Mouse (Mus musculus) heart, embryonic 14.5 days (tissue): ENCODE results near the gene BC048507. TPM values are rescaled to one million over a fixed set of nuclear protein-coding genes. Genes with fewer than 3 reads are reported as not detected.

Experiments used
- ATAC-seq: fragments of 200-750 bp; cut with Nextera tagmentation; 2 replicates; pipeline ENCODE4 v1.8.0; 2017; ENCODE audit warnings: low read depth, moderate TSS enrichment; ENCODE audit not compliant: insufficient number of reproducible peaks, insufficient read depth, low FRiP score
- H3K27ac ChIP-seq, 2 experiments: fragments of 200-500 bp in 1 of 2; fragments of 300-500 bp in 1 of 2; sonication (generic) in 1 of 2; replicated peaks in 1 of 2; 2 replicates each; pipeline ENCODE4 v1.5.1; 2012 to 2014; ENCODE audit warnings: low read depth in 2 of 2, low read length in 2 of 2, control low read depth in 1 of 2, mild to moderate bottlenecking in 1 of 2, mixed read lengths in 1 of 2; ENCODE audit not compliant: control insufficient read depth in 1 of 2, insufficient read depth in 1 of 2
- H3K27me3 ChIP-seq: fragments of 300-500 bp; sonication (generic); 2 replicates; pipeline ENCODE4 v1.6.1; 2014; ENCODE audit warnings: mild to moderate bottlenecking, low read length, control low read depth; ENCODE audit not compliant: control insufficient read depth, insufficient read depth
- H3K36me3 ChIP-seq: fragments of 300-500 bp; sonication (generic); 2 replicates; pipeline ENCODE4 v1.6.1; 2014; ENCODE audit warnings: mild to moderate bottlenecking, control low read depth, low read length, mixed read lengths; ENCODE audit not compliant: control insufficient read depth, insufficient read depth
- H3K4me1 ChIP-seq, 2 experiments: fragments of 200-500 bp in 1 of 2; fragments of 300-500 bp in 1 of 2; sonication (generic) in 1 of 2; 2 replicates each; pipeline ENCODE4 v1.6.1; 2012 to 2014; ENCODE audit warnings: low read length in 2 of 2, control low read depth in 1 of 2, mixed read lengths in 1 of 2; ENCODE audit not compliant: control insufficient read depth in 2 of 2, insufficient read depth in 2 of 2
- H3K4me2 ChIP-seq: fragments of 300-500 bp; sonication (generic); 2 replicates; pipeline ENCODE4 v1.6.1; 2014; ENCODE audit warnings: mild to moderate bottlenecking, low read length
- H3K4me3 ChIP-seq, 2 experiments: fragments of 200-500 bp in 1 of 2; fragments of 300-500 bp in 1 of 2; sonication (generic) in 1 of 2; 2 replicates each; pipeline ENCODE4 v1.5.1; 2012 to 2014; ENCODE audit warnings: low read length in 2 of 2, mild to moderate bottlenecking in 2 of 2, control low read depth in 1 of 2, low read depth in 1 of 2, moderate library complexity in 1 of 2; ENCODE audit not compliant: control insufficient read depth in 1 of 2, insufficient read depth in 1 of 2
- H3K9ac ChIP-seq: fragments of 300-500 bp; sonication (generic); 2 replicates; pipeline ENCODE4 v1.6.1; 2014; ENCODE audit warnings: mild to moderate bottlenecking, low read length
- H3K9me3 ChIP-seq: fragments of 300-500 bp; sonication (generic); 2 replicates; pipeline ENCODE4 v1.6.1; 2016; ENCODE audit warnings: low read length, control low read depth; ENCODE audit not compliant: control insufficient read depth
- WGBS: fragments of 180-500 bp; shearing (Covaris S2); extraction: QIAGEN DNeasy Blood & Tissue Kit; methylation state at CpG from one replicate; pipeline ENCODE4 v1.1.7; 2014; 5-methylcytosine and 5-hydroxymethylcytosine counted together
- polyA plus RNA-seq: library from polyadenylated mRNA; unstranded; fragments of >200 nt; fragmentation: Nextera tagmentation; extraction: Ambion mirVana; gene quantifications from 2 replicates; pipeline ENCODE4 v1.2.1, GENCODE M21; 2014

Gene BC048507
- polyA plus RNA-seq, 1 experiment from 2014 or later: not detected

DNA sequence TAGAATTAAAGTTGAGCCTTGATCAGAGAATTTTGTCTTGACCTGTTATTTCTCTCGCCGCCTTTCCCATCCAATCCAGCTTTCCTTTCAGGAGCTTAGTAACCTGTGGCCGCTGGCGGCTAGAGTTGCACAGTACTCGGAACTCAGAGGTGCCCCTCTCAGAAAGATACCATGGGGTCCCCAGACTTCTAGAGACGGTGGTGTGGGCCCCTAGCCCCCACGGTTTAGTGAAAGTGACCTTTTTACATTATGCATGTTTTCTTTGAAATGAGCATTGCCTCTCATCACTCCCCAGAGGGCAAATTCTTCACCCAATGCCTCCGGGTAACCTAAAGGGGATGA lies 18.3 kb upstream of the BC048507 start:
- 14% methylated on average over 8 of the region's 8 CpGs for WGBS
- no peak for ATAC-seq
- peak overlapping the region; percentile 65 for H3K9ac ChIP-seq
- peak overlapping the region; percentile 41 to 56 for H3K4me3 ChIP-seq
- H3K9me3 ChIP-seq: no peaks in the 10 kb centered on the region
- no peak overlapping the region for H3K27ac ChIP-seq
- no peaks in the 10 kb centered on the region; a peak in 1 of 4 replicates for H3K4me1 ChIP-seq
- no peaks in the 10 kb centered on the region for H3K36me3 ChIP-seq
- peak overlapping the region; percentile 68 for H3K4me2 ChIP-seq
- H3K27me3 ChIP-seq: no peaks in the 10 kb centered on the region

DNA sequence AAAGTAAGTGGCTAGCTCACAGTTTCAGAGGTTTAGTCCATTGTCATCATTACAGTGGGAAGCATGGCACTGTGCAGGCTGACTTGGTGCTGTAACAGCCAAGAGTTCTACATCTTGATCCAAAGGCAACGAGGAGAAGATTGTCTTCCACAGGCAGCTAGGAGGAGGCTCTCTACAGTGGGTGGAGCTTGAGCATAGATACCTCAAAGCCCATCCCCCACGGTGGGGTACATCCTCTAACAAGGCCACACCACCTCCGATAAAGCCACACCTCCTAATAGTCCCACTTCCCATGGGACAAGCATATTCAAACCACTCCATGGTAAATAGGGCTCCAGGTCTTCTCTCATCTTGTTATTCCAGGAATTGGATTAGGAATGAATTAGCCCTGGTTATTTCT lies 12.8 kb upstream of the BC048507 start:
- no peak overlapping the region for H3K9ac ChIP-seq
- ATAC-seq: no peak
- no peak overlapping the region for H3K4me3 ChIP-seq

DNA sequence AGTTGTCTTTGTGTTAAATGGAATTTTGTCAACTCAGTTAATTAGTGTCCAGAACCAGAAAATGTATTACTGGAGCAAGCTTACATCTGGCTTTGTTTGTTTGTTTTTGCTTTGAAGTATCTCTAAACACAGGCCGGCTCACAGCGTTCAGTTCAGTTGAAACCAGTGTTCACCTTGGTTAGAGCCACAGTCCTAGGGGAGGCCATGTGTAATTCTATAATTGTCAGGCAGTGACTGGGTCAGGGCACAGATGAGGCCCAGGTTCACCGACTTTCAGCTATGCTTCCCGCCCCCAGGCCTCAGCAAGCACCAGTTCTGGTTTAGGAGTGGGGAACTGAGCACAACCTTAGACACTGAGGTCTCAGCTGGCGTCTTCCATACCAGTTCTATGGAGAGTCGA lies 10.0 kb upstream of the BC048507 start:
- Histone ChIP-seq H3K9me3 (no peaks in the 10 kb centered on the region), H3K4me1 (no peaks in the 10 kb centered on the region), H3K4me2 (no peak overlapping the region), H3K27me3 (no peaks in the 10 kb centered on the region), H3K27ac (no peak overlapping the region), H3K36me3 (no peaks in the 10 kb centered on the region), H3K9ac (no peak overlapping the region), H3K4me3 (no peak overlapping the region)
- WGBS: 77% methylated on average over 6 of the region's 6 CpGs
- no peak for ATAC-seq

More for the DNA sequence above, 12.8 kb upstream of the BC048507 start:
- Histone ChIP-seq H3K9me3 (no peaks in the 10 kb centered on the region), H3K27me3 (no peaks in the 10 kb centered on the region), H3K4me2 (no peak overlapping the region), H3K36me3 (no peaks in the 10 kb centered on the region), H3K4me1 (no peaks in the 10 kb centered on the region), H3K27ac (no peak overlapping the region)
- WGBS: 62% methylated on average over 3 of the region's 3 CpGs

DNA sequence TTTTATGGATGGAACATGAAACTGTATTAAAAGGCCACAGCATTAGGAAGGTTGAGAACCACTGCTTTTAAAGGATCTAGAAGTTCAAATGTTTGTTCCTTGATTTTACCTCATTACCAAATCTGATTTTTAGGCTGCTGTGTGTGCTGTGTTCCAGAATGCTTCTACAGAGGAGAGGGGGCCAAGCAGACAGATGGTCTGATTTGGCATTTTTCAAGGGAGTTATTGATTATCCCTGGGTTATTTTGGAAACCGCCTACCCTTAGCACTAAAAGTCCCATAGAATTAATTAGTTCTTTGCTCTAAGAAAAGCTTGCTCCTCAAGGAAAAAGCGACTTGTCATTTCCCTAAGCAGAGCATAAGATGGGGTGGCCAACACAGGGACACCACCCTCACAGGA lies 9.1 kb upstream of the BC048507 start:
- H3K4me2 ChIP-seq: no peak overlapping the region
- no peaks in the 10 kb centered on the region for H3K36me3 ChIP-seq
- H3K27ac ChIP-seq: no peak overlapping the region
- H3K9me3 ChIP-seq: no peaks in the 10 kb centered on the region
- no peak for ATAC-seq
- H3K4me3 ChIP-seq: no peak overlapping the region
- H3K27me3 ChIP-seq: no peaks in the 10 kb centered on the region
- H3K4me1 ChIP-seq: no peaks in the 10 kb centered on the region
- H3K9ac ChIP-seq: no peak overlapping the region
- 75% methylated on average over 2 of the region's 2 CpGs for WGBS

DNA sequence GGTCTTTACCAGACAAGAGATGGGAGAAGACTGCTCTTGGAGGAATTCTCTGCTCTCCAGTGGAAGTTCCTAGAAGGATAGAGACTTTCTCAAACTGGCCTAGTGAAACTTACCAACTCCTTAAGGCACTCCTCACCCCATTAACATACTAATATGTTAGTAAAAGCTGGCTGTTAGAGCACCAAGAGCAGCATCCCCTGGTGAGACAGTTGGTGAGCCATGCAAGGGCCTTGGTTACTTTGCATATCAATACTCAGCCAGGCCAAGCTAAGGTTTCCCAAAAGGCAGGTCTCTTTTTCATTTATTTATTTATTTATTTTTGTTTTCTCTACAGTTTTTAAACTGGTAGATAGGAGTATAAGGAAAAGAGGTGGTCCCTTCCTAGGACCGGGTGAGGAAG lies 5.8 kb upstream of the BC048507 start:
- Histone ChIP-seq H3K27me3 (no peaks in the 10 kb centered on the region), H3K9me3 (no peaks in the 10 kb centered on the region), H3K36me3 (no peaks in the 10 kb centered on the region), H3K4me2 (no peak overlapping the region), H3K27ac (no peak overlapping the region), H3K4me1 (no peaks in the 10 kb centered on the region), H3K4me3 (no peak overlapping the region), H3K9ac (no peak overlapping the region)
- WGBS: 36% methylated on average over 1 of the region's 1 CpGs
- no peak for ATAC-seq

DNA sequence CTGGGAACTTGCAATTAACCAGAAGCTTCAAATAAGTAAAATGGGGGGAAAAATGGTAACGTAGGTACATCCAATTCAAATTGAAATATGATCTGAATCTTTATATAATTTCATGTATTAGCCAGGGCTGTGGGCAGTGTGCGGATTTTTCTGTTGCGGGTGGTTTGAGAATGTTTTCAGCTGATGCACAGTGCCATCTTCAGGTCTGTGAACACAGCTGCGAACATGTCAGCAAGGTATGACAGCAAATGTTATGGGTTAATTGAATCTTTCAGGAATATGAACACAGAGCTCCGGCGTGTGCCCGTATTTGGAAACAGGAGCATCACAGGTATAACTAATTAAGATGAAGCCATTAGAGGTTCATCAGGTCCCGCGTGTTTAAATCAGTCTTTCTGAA lies 618 bp upstream of the BC048507 start:
- Histone ChIP-seq H3K27me3 (no peaks in the 10 kb centered on the region), H3K9me3 (no peaks in the 10 kb centered on the region), H3K36me3 (no peaks in the 10 kb centered on the region), H3K27ac (no peak overlapping the region), H3K4me2 (no peak overlapping the region), H3K4me3 (no peak overlapping the region), H3K4me1 (no peaks in the 10 kb centered on the region), H3K9ac (no peak overlapping the region)
- no peak for ATAC-seq
- 79% methylated on average over 9 of the region's 9 CpGs for WGBS

DNA sequence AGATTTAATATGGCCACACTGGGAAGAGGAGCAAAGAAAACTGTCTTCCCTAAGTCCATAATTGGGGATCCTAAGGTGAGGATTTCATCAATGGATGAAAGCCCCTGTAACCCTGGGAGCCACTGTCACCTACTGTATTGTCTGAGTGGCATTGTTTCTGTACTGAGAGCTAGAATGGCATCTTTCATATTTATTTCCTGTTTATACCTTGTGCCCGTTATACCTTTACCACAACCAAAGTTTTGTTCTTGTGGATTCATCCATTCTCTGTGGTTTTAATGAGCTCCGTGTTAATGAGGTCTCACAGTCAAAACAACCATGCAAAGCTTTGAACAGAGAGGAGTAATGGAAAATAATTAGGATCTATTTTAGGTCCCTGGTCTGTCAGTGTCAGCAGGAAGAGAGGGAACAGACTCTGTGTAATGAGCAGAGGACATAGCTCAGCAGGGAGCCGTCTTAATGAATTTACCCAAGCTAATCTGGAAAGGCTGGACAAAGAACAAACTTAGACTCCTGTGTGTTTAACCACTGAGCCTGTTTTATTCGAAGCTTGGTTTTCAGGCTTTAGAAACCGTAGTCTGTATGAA lies 1.7 kb downstream of the BC048507 start:
- no peak overlapping the region for H3K4me3 ChIP-seq
- no peak for ATAC-seq
- no peaks in the 10 kb centered on the region for H3K27me3 ChIP-seq
- H3K4me2 ChIP-seq: no peak overlapping the region
- no peak overlapping the region for H3K27ac ChIP-seq
- no peaks in the 10 kb centered on the region for H3K36me3 ChIP-seq
- WGBS: 59% methylated on average over 5 of the region's 5 CpGs
- H3K4me1 ChIP-seq: no peaks in the 10 kb centered on the region
- no peak overlapping the region for H3K9ac ChIP-seq
- no peaks in the 10 kb centered on the region for H3K9me3 ChIP-seq

DNA sequence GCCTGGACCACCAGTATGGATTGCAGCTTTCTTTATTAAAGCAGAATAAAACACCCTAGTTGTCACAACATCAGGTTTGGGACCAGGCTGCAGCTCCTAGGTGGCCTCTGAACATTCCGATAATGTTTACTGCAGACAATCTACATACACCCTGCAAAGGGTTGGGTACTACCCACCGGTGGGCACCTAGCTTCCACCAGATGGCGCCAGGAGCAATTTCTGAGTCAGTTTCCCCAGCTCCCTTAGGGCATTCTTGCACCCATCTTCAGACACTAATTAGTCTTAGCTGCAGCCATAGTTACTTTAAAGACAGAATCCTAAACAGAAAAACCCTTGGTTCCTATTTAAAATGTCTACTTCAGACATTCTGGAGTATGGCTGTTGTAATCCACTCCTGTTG lies 4.8 kb downstream of the BC048507 start:
- no peak overlapping the region for H3K4me2 ChIP-seq
- no peak overlapping the region for H3K9ac ChIP-seq
- no peaks in the 10 kb centered on the region for H3K4me1 ChIP-seq
- 25% methylated on average over 3 of the region's 3 CpGs for WGBS
- H3K9me3 ChIP-seq: no peaks in the 10 kb centered on the region
- H3K27me3 ChIP-seq: no peaks in the 10 kb centered on the region
- ATAC-seq: no peak
- H3K36me3 ChIP-seq: no peaks in the 10 kb centered on the region
- H3K27ac ChIP-seq: no peak overlapping the region
- H3K4me3 ChIP-seq: no peak overlapping the region
